9 mouse cellular contexts compared by ENCODE assay signal in the genomic region with DNA sequence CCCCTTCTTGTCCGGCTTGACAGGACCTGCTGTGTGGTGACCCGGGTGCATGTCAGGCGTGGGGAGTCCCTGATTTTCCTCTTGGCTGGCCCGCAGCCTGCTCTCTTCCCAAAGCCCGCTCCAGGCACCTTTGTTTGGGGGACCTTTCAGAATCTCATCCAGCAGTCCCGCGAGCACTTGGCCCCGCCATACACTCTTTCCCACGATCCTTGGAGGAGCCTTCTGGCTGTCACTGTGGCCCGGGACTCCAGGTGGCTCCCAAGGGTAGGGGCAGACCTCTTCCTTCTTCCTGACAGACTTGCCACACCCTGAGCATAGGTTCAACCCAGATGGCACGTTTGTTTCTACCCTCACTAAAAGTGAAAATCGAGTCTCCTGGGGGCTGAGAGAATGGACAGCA. TPM values are rescaled to one million over a fixed set of nuclear protein-coding genes. Genes with fewer than 3 reads are reported as not detected.
DNase-seq lines count a peak whose midpoint lies in the region; ATAC-seq and TF ChIP-seq lines count a peak whose summit lies in the region.
"Had no signal": no experiment of that assay in that cellular context is flagged by ENCODE, and none has a peak within 500 bp of the region (broad histone marks: within the 10 kb centered on the region; RNA-seq: fewer than 3 reads in every experiment).

No protein-coding gene starts in this region.

- H3K9ac ChIP-seq in kidney, embryonic 14.5 days (ENCODE audit: low read depth, low read length) = peak overlapping the region; percentile 54; the same call in 1 of the 2 replicates
- no peak overlapping the region for H3K9ac ChIP-seq in CH12.LX (ENCODE audit: insufficient read depth, low read depth)
- H3K9ac ChIP-seq in ES-E14 (ENCODE audit: insufficient read depth, low read depth, low read length, poor library complexity, severe bottlenecking) = peak overlapping the region; percentile 53; the same call in 1 of the 2 replicates
- H3K9ac ChIP-seq in intestine, embryonic 15.5 days = peak overlapping the region; percentile 54

- H3K4me3 ChIP-seq in kidney, embryonic 14.5 days (ENCODE audit: low read length) = peak overlapping the region; percentile 47; the same call in 1 of the 2 replicates
- no peak overlapping the region for H3K4me3 ChIP-seq in CH12.LX (replicated peaks in 1 of 3; ENCODE audit: low read depth in 2 of 3, low read length in 2 of 3, poor library complexity in 1 of 3)
- H3K4me3 ChIP-seq in ES-E14 (ENCODE audit: insufficient read depth in 1 of 2, low read depth in 1 of 2, low read length in 2 of 2, poor library complexity in 1 of 2, severe bottlenecking in 1 of 2) = peak overlapping the region; percentile 67 to 79; a peak in 3 of 4 replicates
- H3K4me3 ChIP-seq in intestine, embryonic 15.5 days (replicated peaks) = peak overlapping the region; percentile 52
- H3K4me3 ChIP-seq in left cerebral cortex, adult 2 months = no peak overlapping the region

- dilution Hi-C loops in CH12.LX (cut with MboI; ENCODE audit: extremely low pct_ligation_motif_present, extremely low pct_unique_long_range_greater_than_20kb, low sequenced_read_pairs) = no loop called here

- intact Hi-C loops in left cerebral cortex, adult 2 months (cut with DNase I) = no loop called here

- ATAC-seq in kidney, embryonic 14.5 days (ENCODE audit: low FRiP score, low TSS enrichment) = no peak
- no peak for ATAC-seq in intestine, embryonic 15.5 days

- DNase-seq in kidney, postnatal 25 days = no peak
- DNase-seq in CH12.LX (ENCODE audit: extremely low read depth) (no peak), ES-E14 (ENCODE audit: low read depth, low spot score) (no peak), adipocyte (ENCODE audit: low spot score) (no peak)
- no peak for DNase-seq in left cerebral cortex, adult 2 months (ENCODE audit: extremely low spot score in 1 of 2, low spot score in 2 of 2)
- no peak for DNase-seq in layer of hippocampus, postnatal 25 days (ENCODE audit: extremely low spot score in 1 of 2, low spot score in 1 of 2)

- H3K36me3 ChIP-seq in kidney, embryonic 14.5 days (ENCODE audit: control insufficient read depth, insufficient read depth, low read length) = no peaks in the 10 kb centered on the region
- no peaks in the 10 kb centered on the region for H3K36me3 ChIP-seq in CH12.LX (replicated peaks in 1 of 2; ENCODE audit: control insufficient read depth in 1 of 2, insufficient read depth in 1 of 2, low read length in 1 of 2)
- no peaks in the 10 kb centered on the region for H3K36me3 ChIP-seq in ES-E14 (ENCODE audit: control insufficient read depth, insufficient read depth, low read length, poor library complexity, severe bottlenecking)
- H3K36me3 ChIP-seq in intestine, embryonic 15.5 days = no peaks in the 10 kb centered on the region

- in situ Hi-C loops in CH12.LX (cut with MboI; ENCODE audit: low pct_ligation_motif_present, low pct_unique_long_range_greater_than_20kb, low sequenced_read_pairs) (no loop called here), ES-E14 (cut with MboI; ENCODE audit: low sequenced_read_pairs in 2 of 2, unreplicated experiment in 2 of 2) (no loop called here)

- no peak for TF ChIP-seq CTCF in CH12.LX (conservative IDR thresholded peaks at IDR 0.05 in 1 of 2, IDR thresholded peaks at IDR 0.05 in 1 of 2; ENCODE audit: low read depth in 2 of 2, low read length in 2 of 2)
- TF ChIP-seq CTCF in left cerebral cortex, adult 2 months (IDR thresholded peaks at IDR 0.05) = no peak

- TF ChIP-seq EP300 in CH12.LX (IDR thresholded peaks at IDR 0.05; ENCODE audit: low read length) = no peak

- peaks cover 6% of the 10 kb centered on the region for H3K4me1 ChIP-seq in kidney, embryonic 14.5 days (ENCODE audit: control insufficient read depth, insufficient read depth, low read length)
- H3K4me1 ChIP-seq in CH12.LX (ENCODE audit: control insufficient read depth in 1 of 2, insufficient read depth in 2 of 2) = peaks cover 2 to 4% of the 10 kb centered on the region in 2 experiments; a peak in 2 of 4 replicates
- peaks cover 10 to 16% of the 10 kb centered on the region in 2 experiments; a peak in 3 of 4 replicates for H3K4me1 ChIP-seq in ES-E14 (ENCODE audit: control insufficient read depth in 2 of 2, insufficient read depth in 2 of 2, low read length in 2 of 2, poor library complexity in 1 of 2)
- H3K4me1 ChIP-seq in intestine, embryonic 15.5 days (replicated peaks) = peaks cover 15% of the 10 kb centered on the region

- no peak for TF ChIP-seq POLR2A in CH12.LX (IDR thresholded peaks at IDR 0.05; ENCODE audit: low read depth, low read length)

- H3K9me3 ChIP-seq in kidney, embryonic 14.5 days (ENCODE audit: control insufficient read depth, low read length) = no peaks in the 10 kb centered on the region
- H3K9me3 ChIP-seq in CH12.LX (replicated peaks; ENCODE audit: low read length) (no peaks in the 10 kb centered on the region), ES-E14 (ENCODE audit: control insufficient read depth, insufficient read depth, low read depth, low read length) (no peaks in the 10 kb centered on the region)
- no peaks in the 10 kb centered on the region for H3K9me3 ChIP-seq in intestine, embryonic 15.5 days

- H3K4me2 ChIP-seq in kidney, embryonic 14.5 days (replicated peaks; ENCODE audit: low read depth, low read length) = peak overlapping the region; percentile 85
- H3K4me2 ChIP-seq in CH12.LX (ENCODE audit: insufficient read depth, low read depth, poor library complexity, severe bottlenecking) = no peak overlapping the region
- peak overlapping the region; percentile 76 for H3K4me2 ChIP-seq in intestine, embryonic 15.5 days (replicated peaks)

- 41% methylated on average over 12 of the region's 12 CpGs for WGBS in kidney, embryonic 14.5 days
- WGBS in intestine, embryonic 15.5 days = 41% methylated on average over 12 of the region's 12 CpGs

- no peaks in the 10 kb centered on the region for H3K79me2 ChIP-seq in CH12.LX (replicated peaks; ENCODE audit: control insufficient read depth, extremely low read depth, insufficient read depth, poor library complexity, severe bottlenecking)

- no peak overlapping the region for H3K27ac ChIP-seq in kidney, embryonic 14.5 days (ENCODE audit: low read depth, low read length)
- no peak overlapping the region for H3K27ac ChIP-seq in CH12.LX (ENCODE audit: insufficient read depth, low read depth)
- H3K27ac ChIP-seq in ES-E14 (ENCODE audit: insufficient read depth, low read depth, low read length, poor library complexity, severe bottlenecking) = no peak overlapping the region
- peak overlapping the region; percentile 42; the same call in 1 of the 2 replicates for H3K27ac ChIP-seq in intestine, embryonic 15.5 days
- no peak overlapping the region for H3K27ac ChIP-seq in left cerebral cortex, adult 2 months
- H3K27ac ChIP-seq: layer of hippocampus, adult 2 months had no signal

- peaks cover 23% of the 10 kb centered on the region for H3K27me3 ChIP-seq in kidney, embryonic 14.5 days (ENCODE audit: control insufficient read depth, insufficient read depth, low read length)
- H3K27me3 ChIP-seq in CH12.LX (replicated peaks) = peaks cover 69% of the 10 kb centered on the region
- peaks cover 18% of the 10 kb centered on the region; the same call in 1 of the 2 replicates for H3K27me3 ChIP-seq in intestine, embryonic 15.5 days (replicated peaks)

- no peak for TF ChIP-seq RAD21 in CH12.LX (IDR thresholded peaks at IDR 0.05; ENCODE audit: low read depth, low read length)

RNA-seq across cellular contexts. Expression of a gene that starts 1.0 kb away (rescaled TPM):
- 1.1 and 2.1 TPM in 2 replicates for polyA plus RNA-seq in kidney, embryonic 14.5 days (2014; fragmentation: Nextera tagmentation; extraction: Ambion mirVana)
- total RNA-seq in CH12.LX (2012; rRNA removed) (3.4 and 6.3 TPM in 2 replicates), CH12.LX (2014; rRNA removed) (0.09 and 0.42 TPM in 2 replicates), ES-E14 (2012; rRNA removed) (9.6 and 26.3 TPM in 2 replicates)
- polyA plus RNA-seq in CH12.LX (2012; ENCODE audit: insufficient read length, low read depth) = 0.59 and 0.91 TPM in 2 replicates
- 7.9 and 10.0 TPM in 2 replicates for polyA plus RNA-seq in intestine, embryonic 15.5 days (2015; fragmentation: Nextera tagmentation; extraction: Ambion mirVana)
- total RNA-seq in left cerebral cortex, adult 2 months (2021) = 1 to 10 TPM; 5.1 to 5.7 TPM
- total RNA-seq in layer of hippocampus, postnatal 25 days (2021) = 1 to 10 TPM; 5.2 to 6.5 TPM

RNA-seq across cellular contexts. Expression of a gene that starts 37.0 kb away (rescaled TPM):
- polyA plus RNA-seq in kidney, embryonic 14.5 days (2014; fragmentation: Nextera tagmentation; extraction: Ambion mirVana) = 155 and 166 TPM in 2 replicates
- total RNA-seq in CH12.LX (2012; rRNA removed) (340 and 413 TPM in 2 replicates), CH12.LX (2014; rRNA removed) (228 and 263 TPM in 2 replicates), ES-E14 (2012; rRNA removed) (144 and 195 TPM in 2 replicates)
- 293 and 300 TPM in 2 replicates for polyA plus RNA-seq in CH12.LX (2012; ENCODE audit: insufficient read length, low read depth)
- 274 and 302 TPM in 2 replicates for polyA plus RNA-seq in intestine, embryonic 15.5 days (2015; fragmentation: Nextera tagmentation; extraction: Ambion mirVana)
- 10 to 100 TPM; 13.3 to 13.9 TPM for total RNA-seq in left cerebral cortex, adult 2 months (2021)
- 10 to 100 TPM; 14.0 to 16.9 TPM for total RNA-seq in layer of hippocampus, postnatal 25 days (2021)

RNA-seq across cellular contexts. Expression of a gene that starts 42.3 kb away (rescaled TPM):
- 13.0 and 19.1 TPM in 2 replicates for polyA plus RNA-seq in kidney, embryonic 14.5 days (2014; fragmentation: Nextera tagmentation; extraction: Ambion mirVana)
- total RNA-seq in CH12.LX (2012; rRNA removed) (30.9 and 31.0 TPM in 2 replicates), CH12.LX (2014; rRNA removed) (21.8 and 22.8 TPM in 2 replicates), ES-E14 (2012; rRNA removed) (28.0 and 40.8 TPM in 2 replicates)
- polyA plus RNA-seq in CH12.LX (2012; ENCODE audit: insufficient read length, low read depth) = 38.9 and 43.3 TPM in 2 replicates
- 16.2 and 21.0 TPM in 2 replicates for polyA plus RNA-seq in intestine, embryonic 15.5 days (2015; fragmentation: Nextera tagmentation; extraction: Ambion mirVana)
- 10 to 100 TPM; 27.1 to 29.4 TPM for total RNA-seq in left cerebral cortex, adult 2 months (2021)
- total RNA-seq in layer of hippocampus, postnatal 25 days (2021) = 10 to 100 TPM; 25.7 to 28.4 TPM

RNA-seq across cellular contexts. Expression of a gene that starts 42.5 kb away (rescaled TPM):
- polyA plus RNA-seq in kidney, embryonic 14.5 days (2014; fragmentation: Nextera tagmentation; extraction: Ambion mirVana) = 41.4 and 48.1 TPM in 2 replicates
- total RNA-seq in CH12.LX (2012; rRNA removed) = 72.2 and 83.6 TPM in 2 replicates
- 256 and 275 TPM in 2 replicates for total RNA-seq in CH12.LX (2014; rRNA removed)
- polyA plus RNA-seq in CH12.LX (2012; ENCODE audit: insufficient read length, low read depth) = 167 and 219 TPM in 2 replicates
- total RNA-seq in ES-E14 (2012; rRNA removed) = 52.1 and 63.5 TPM in 2 replicates
- polyA plus RNA-seq in intestine, embryonic 15.5 days (2015; fragmentation: Nextera tagmentation; extraction: Ambion mirVana) = 31.6 and 38.2 TPM in 2 replicates
- total RNA-seq in left cerebral cortex, adult 2 months (2021) = 10 to 100 TPM; 46.7 to 50.1 TPM
- 10 to 100 TPM; 33.1 to 47.4 TPM for total RNA-seq in layer of hippocampus, postnatal 25 days (2021)

RNA-seq across cellular contexts. Expression of a gene that starts 52.2 kb away (rescaled TPM):
- 1,830 and 1,881 TPM in 2 replicates for polyA plus RNA-seq in kidney, embryonic 14.5 days (2014; fragmentation: Nextera tagmentation; extraction: Ambion mirVana)
- total RNA-seq in CH12.LX (2012; rRNA removed) (340 and 455 TPM in 2 replicates), CH12.LX (2014; rRNA removed) (567 and 573 TPM in 2 replicates), ES-E14 (2012; rRNA removed) (504 and 729 TPM in 2 replicates)
- polyA plus RNA-seq in CH12.LX (2012; ENCODE audit: insufficient read length, low read depth) = 862 and 889 TPM in 2 replicates
- polyA plus RNA-seq in intestine, embryonic 15.5 days (2015; fragmentation: Nextera tagmentation; extraction: Ambion mirVana) = 1,398 and 1,618 TPM in 2 replicates
- total RNA-seq in left cerebral cortex, adult 2 months (2021) = 100 to 1,000 TPM; 247 to 254 TPM
- 100 to 1,000 TPM; 281 to 291 TPM for total RNA-seq in layer of hippocampus, postnatal 25 days (2021)

Comparison
In these comparisons a context has a peak if more than half of its experiments do, and no peak if none do; other contexts are left out.
1. H3K4me3 ChIP-seq: peak in kidney, embryonic 14.5 days (single experiment), ES-E14 (2 of 2) and intestine, embryonic 15.5 days (single experiment); none in CH12.LX (0 of 3) and left cerebral cortex, adult 2 months (single experiment).